Mouse (Mus musculus) naive thymus-derived CD4-positive, alpha-beta T cell, adult 2 months (primary cell): ENCODE measurements at regions not wholly inside any gene's neighbourhood (a gene's known extent, or its start where the extent isn't known, plus 50 kb on each side); places are given as distances from the start of the nearest gene placed in this dataset.

Experiments
- DNase-seq: peaks from one replicate; pipeline ENCODE4 v3.0.0-alpha.2; 2011; ENCODE audit warnings: low read depth

DNA sequence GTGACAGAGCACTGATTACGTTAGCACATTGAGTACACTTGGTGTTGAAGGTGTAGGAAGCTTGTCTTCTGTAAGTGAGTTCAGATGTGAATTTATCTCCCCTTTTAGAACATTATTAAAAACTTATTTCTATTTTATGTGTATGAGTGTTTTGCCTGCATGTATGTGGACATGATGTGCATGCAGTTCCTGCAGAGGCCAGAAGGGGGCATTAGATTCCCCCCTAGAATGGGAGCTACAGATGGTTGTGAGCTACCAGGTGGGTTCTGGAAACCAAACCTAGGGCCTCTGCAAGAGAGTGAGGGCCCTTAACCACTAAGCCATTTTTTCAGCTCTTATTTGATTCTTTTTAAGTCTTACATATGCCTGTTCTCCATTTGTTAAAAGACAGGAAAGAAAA is 160.0 kb upstream of the Gjb5 start:
- DNase-seq = no peak

- no peak for DNase-seq
These were observed 159.6 kb upstream of the Gjb5 start for GRCm38 (mm10) chr4:127517539-127517938.

DNA sequence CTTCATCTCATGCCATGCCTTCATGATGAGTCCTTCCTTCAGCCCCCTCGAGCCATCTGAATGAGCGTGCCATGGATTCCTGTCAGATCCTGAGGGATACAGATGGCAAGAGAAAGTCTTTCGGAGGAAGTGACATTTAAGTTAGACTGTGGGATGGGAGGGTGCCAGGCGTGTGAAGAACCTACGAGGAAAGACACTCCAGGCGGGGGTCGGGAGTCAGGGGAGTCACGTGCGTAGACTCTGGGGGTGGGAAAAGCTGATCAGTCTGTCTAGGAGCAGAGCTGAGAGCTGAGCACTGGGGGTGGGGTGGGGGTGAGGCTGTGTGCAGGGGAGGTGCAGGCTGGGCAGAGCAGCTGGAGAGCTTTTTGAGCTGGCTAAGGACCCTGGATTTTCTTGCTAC is 152.0 kb upstream of the Gjb5 start:
- no peak for DNase-seq

GRCm38 (mm10) chr4:127502621-127503020 is 144.6 kb upstream of the Gjb5 start:
- no peak for DNase-seq

- DNase-seq = no peak
These were observed 143.9 kb upstream of the Gjb5 start for GRCm38 (mm10) chr4:127501881-127502280.

GRCm38 (mm10) chr4:127487016-127487780 is 129.2 kb upstream of the Gjb5 start:
- DNase-seq = no peak

DNA sequence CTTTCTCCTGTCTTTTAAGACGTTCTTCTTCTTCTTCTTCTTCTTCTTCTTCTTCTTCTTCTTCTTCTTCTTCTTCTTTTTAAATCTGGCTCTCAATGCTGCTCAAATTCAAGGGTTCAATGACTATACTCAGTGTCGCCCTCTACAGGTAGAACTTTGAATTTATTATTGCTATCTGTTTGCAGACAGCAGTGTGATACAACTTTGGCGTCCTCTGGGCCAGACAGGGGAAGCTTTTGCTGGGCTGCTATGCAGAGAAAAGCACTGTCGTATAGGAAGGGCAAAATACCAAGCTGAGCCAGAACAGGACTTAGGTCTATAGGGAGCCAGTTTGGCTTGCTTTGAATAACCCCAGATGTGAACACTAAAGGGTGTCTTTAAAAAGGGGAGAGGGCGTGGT is 127.3 kb upstream of the Gjb5 start:
- DNase-seq = no peak

DNA sequence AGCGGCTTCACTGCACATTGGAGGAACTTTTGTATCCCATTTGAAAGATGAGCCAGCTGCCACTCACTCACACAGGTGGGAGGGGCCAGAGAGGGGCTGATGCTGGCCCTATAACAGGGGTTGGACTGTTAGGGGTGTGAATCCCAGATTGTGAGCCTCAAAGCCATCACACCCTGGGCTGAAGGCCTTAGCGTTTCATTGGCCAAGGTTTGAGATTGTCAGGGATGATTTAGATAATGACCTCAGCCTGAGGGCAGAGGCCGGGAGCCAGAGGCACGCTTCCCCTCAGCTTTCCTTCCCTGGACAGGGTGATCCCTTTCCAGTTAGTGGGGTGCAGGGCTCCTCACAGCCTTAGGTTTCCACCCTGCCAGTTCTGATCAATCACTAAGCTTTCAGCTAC is 124.5 kb upstream of the Gjb5 start:
- DNase-seq = no peak

GRCm38 (mm10) chr4:127480339-127480738 is 122.4 kb upstream of the Gjb5 start:
- DNase-seq = no peak

DNA sequence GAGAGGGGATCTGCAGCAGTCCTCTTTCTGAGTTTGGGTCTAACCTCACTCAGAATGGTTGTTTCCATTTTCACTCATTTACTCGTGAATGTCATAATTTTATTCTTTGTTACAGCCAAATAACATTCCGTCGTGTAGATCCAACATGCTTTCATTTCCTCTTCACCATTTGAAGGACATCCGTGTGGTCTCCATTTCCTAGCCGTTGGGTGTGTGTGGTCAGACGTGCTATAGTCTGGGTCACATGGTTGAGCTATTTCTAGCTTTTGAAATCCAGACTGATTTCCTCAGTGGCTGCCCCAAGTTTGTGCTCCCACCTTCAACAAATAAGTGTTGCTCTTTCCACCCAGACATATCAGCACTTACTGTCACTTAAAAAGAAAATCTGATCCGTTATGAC is 111.9 kb upstream of the Gjb5 start:
- no peak for DNase-seq

DNA sequence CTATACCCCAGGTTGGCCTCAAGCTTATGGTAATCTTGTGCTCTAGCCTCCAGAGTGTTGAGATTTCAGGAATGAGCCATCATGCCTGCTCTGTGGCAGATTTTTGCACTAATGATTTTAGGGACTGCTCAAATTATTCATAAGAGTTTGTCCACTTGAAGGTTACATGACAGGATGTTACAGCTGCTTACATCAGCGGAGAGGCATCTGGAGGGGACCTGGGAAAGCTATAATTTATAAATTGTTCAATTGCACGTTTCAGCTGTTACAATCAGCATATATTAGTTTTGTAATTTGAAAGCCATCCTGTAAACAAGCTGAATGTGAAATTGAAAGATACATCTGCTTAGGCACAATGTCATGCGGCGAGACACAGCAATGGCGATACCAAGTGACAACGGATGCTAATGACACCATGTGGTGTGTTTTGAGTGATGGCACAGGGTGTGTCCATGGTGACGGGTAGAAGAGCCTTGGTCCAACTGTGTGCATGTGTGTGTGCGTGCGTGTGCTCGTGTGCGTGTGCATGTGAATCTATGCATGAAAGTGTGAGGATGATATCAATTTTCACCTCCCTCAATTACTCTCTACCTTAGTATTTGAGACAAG is 96.6 kb upstream of the Gjb5 start:
- DNase-seq = no peak

GRCm38 (mm10) chr4:127452081-127452480 is 94.1 kb upstream of the Gjb5 start:
- DNase-seq = no peak

GRCm38 (mm10) chr4:127445300-127445699 is 87.3 kb upstream of the Gjb5 start:
- no peak for DNase-seq

- DNase-seq = no peak
These were observed 86.1 kb upstream of the Gjb5 start for GRCm38 (mm10) chr4:127444056-127444455.

DNA sequence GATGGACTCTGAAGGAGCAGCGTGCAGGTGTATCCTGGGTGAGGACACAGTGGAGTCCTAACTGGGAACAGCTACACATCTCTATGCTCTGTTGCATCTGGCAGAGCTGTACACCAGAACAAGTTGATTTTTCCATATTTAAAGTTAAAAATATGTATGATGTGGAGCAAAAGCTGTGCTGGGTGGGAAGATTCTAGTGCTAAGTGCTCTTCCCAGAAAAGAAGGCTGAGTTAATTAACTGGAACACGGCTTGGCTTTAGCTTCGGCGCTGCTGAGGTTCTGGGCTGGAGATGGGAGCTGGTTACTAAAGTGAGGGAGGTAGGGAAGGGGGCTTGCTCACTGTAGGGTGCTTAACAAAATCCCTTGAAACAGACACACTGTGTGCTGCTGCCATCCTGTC is 84.0 kb upstream of the Gjb5 start:
- DNase-seq = no peak

DNA sequence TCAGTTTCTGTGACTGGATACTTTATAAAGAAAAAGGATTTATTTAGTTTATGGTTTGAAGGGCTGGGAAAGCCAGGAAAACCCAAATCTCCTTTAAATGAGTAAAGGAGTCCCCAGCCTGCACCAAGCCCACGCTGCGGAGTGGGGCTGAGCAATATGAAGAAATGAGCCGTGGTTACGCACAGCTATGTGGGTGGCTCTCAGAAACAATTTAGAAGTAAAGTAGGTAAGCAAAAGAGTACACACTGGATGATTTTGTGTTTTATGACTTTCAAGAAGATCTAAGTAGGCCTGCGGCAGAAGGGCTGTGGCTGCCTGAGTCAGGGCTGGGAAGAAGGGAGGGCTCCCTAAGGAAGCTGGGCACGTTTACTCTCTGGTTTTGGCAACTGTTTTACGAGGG is 82.6 kb upstream of the Gjb5 start:
- no peak for DNase-seq

GRCm38 (mm10) chr4:127435076-127435475 is 77.1 kb upstream of the Gjb5 start:
- peak; percentile 6 for DNase-seq

GRCm38 (mm10) chr4:127430237-127430636 is 72.3 kb upstream of the Gjb5 start:
- DNase-seq = no peak

- DNase-seq = no peak
These were observed 71.8 kb upstream of the Gjb5 start for GRCm38 (mm10) chr4:127429748-127430147.

DNA sequence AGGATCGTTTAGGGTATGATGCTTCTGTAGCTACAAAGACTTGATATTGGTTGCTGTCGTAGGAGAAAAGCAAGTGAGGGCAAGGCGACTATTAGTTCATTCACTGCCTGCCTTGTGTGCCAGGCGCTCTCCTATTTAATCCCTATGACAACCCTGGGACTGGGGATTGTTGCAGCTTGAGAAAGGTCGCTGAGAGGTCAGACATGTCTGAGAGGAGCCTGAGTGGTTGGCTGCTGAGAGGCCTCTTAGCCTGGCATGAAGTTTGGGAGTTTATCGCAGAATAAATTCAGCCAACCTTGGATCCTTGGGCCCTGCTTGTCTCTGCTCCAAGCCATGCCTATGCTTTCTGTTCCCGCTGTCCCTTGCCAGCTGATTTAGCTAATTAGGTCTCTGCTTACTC is 65.9 kb upstream of the Gjb5 start:
- no peak for DNase-seq

- DNase-seq = no peak
These were observed 64.0 kb upstream of the Gjb5 start for GRCm38 (mm10) chr4:127421927-127422450.

DNA sequence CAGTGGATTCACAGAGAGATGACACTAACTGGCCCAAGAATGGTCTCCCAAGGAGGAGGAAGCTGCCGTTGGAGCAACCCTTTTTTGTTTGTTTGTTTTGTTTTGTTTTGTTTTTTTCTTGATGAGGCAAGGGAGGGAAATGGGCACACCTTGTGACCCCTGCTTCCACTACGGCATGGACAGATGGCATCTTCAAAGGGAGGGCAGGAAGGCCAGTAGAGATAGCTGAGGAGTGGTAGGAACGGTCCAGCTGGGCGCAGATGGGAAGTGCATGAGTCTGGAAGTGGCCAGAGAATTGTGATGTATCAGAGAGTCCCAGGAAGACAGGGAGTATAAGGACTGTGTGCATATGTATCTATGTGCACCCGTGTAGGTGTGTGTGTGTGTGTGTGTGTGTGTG is 63.1 kb upstream of the Gjb5 start:
- no peak for DNase-seq

DNA sequence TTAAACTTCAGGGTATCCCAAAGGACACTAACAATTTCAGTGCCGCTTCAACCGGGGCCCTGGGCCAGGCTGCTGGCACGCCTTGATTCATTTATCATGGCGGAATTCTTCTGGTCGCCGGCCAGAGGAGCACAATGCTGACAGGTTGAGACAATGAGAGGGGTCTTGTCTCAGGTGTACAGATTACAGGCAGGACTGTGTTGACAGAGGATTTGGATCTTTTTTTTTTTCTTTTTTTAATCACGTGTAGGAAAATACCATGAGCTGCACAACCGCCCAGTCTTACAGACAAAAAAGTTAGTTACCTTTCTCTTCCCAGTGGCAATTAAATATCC is 61.8 kb upstream of the Gjb5 start:
- no peak for DNase-seq
